Comparison of ENCODE assay signal across 20 mouse cellular contexts in the genomic region with DNA sequence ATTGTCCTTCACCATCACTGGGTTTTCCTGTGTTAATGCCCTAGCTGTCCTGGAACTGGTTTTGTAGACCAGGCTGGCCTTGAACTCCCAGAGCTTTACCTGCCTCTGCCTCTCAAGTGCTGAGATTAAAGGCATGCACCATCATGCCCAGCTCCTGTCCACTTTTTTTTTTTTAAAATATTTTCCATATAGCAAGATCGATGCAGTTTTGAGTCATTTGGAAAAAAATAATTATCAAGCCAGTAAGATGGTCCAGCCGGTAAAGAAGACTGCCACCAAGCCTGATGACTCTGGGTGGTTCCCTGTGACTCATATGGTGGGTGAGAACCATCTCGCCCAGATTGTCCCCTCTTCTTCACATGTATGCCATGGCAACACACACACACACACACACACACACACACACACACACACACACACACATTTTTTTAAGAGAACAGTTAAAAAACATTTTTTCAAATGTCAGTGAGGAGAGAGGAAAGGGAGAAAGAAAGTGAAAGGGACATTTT. TPM values are rescaled to one million over a fixed set of nuclear protein-coding genes. Genes with fewer than 3 reads are reported as not detected.
DNase-seq lines count a peak whose midpoint lies in the region; ATAC-seq and TF ChIP-seq lines count a peak whose summit lies in the region.
"Had no signal": no experiment of that assay in that cellular context is flagged by ENCODE, and none has a peak within 500 bp of the region (broad histone marks: within the 10 kb centered on the region; RNA-seq: fewer than 3 reads in every experiment).

No protein-coding gene starts in this region.

- DNase-seq in heart, embryonic 10.5 days (ENCODE audit: low spot score) = peak; percentile 27
- DNase-seq in heart, postnatal 4 days = no peak
- peak; percentile 19 for DNase-seq in 416B (ENCODE audit: low read depth)
- DNase-seq in left cerebral cortex, postnatal 14 days (ENCODE audit: low spot score in 2 of 2) = no peak
- DNase-seq in frontal cortex, postnatal 36 days (ENCODE audit: low spot score in 2 of 2) = no peak
- no peak for DNase-seq in left cerebral cortex, adult 2 months (ENCODE audit: extremely low spot score in 1 of 2, low spot score in 2 of 2)
- DNase-seq: adrenal gland, adult 2 months; adrenal gland, postnatal 25 days; cerebellum, adult 2 months; cerebellum, postnatal 10 days; gastrocnemius, postnatal 14 days; heart, adult 2 months had no signal

- H3K4me1 ChIP-seq in heart, embryonic 10.5 days = 0 out of 2 replicates have a peak, but pooled peaks cover under 1% of the 10 kb centered on the region
- H3K4me1 ChIP-seq: embryonic facial prominence, embryonic 10.5 days; forebrain, embryonic 13.5 days; hindbrain, embryonic 15.5 days had no signal

- intact Hi-C loops in left cerebral cortex, postnatal 14 days (cut with DNase I) = no loop called here
- intact Hi-C loops in left cerebral cortex, adult 2 months (cut with DNase I) = no loop called here

- H3K36me3 ChIP-seq in heart, embryonic 10.5 days = no peaks in the 10 kb centered on the region
- H3K36me3 ChIP-seq: embryonic facial prominence, embryonic 10.5 days; heart, embryonic 12.5 days; hindbrain, embryonic 15.5 days had no signal

- no peak overlapping the region for H3K27ac ChIP-seq in heart, embryonic 10.5 days
- H3K27ac ChIP-seq in left cerebral cortex, adult 2 months = no peak overlapping the region
- H3K27ac ChIP-seq: embryonic facial prominence, embryonic 10.5 days; forebrain, embryonic 13.5 days; heart, adult 2 months; hindbrain, embryonic 15.5 days had no signal

- H3K4me3 ChIP-seq in heart, embryonic 10.5 days = no peak overlapping the region
- H3K4me3 ChIP-seq in left cerebral cortex, adult 2 months = no peak overlapping the region
- H3K4me3 ChIP-seq: embryonic facial prominence, embryonic 10.5 days; forebrain, embryonic 13.5 days; heart, adult 2 months; heart, embryonic 12.5 days; hindbrain, embryonic 15.5 days had no signal

- peak; percentile 60 for ATAC-seq in CD4-positive, CD25-positive, alpha-beta regulatory T cell, adult 4 months
- ATAC-seq in inflammation-experienced regulatory T-cells, adult 6 months = peak; percentile 51
- ATAC-seq: forebrain, embryonic 13.5 days; intestine, postnatal 0 days; Patski had no signal

- TF ChIP-seq CTCF in left cerebral cortex, adult 2 months (IDR thresholded peaks at IDR 0.05) = no peak

- WGBS in heart, embryonic 10.5 days = 80% methylated on average over 3 of the region's 3 CpGs

- no peaks in the 10 kb centered on the region for H3K27me3 ChIP-seq in heart, embryonic 10.5 days (ENCODE audit: insufficient read depth, poor library complexity, severe bottlenecking)
- H3K27me3 ChIP-seq: forebrain, embryonic 13.5 days; heart, embryonic 12.5 days; hindbrain, embryonic 15.5 days; Patski had no signal

- no peaks in the 10 kb centered on the region for H3K9me3 ChIP-seq in heart, embryonic 10.5 days
- H3K9me3 ChIP-seq: embryonic facial prominence, embryonic 10.5 days; forebrain, embryonic 13.5 days; heart, embryonic 12.5 days; hindbrain, embryonic 15.5 days had no signal

RNA-seq across cellular contexts. Expression of gene Ociad1, which starts 7.1 kb away (rescaled TPM):
- 169 and 198 TPM in 2 replicates for polyA plus RNA-seq in heart, embryonic 10.5 days (2016; fragmentation: Nextera tagmentation; extraction: Ambion mirVana)
- total RNA-seq in heart, postnatal 4 days (2021) = 100 to 1,000 TPM; 261 to 264 TPM
- 100 to 1,000 TPM; 171 to 260 TPM for polyA plus RNA-seq in CD4-positive, CD25-positive, alpha-beta regulatory T cell, adult 4 months (2017; shearing (Covaris generic))
- polyA plus RNA-seq in inflammation-experienced regulatory T-cells, adult 6 months (2017; shearing (Covaris generic)) = 100 to 1,000 TPM; 141 to 209 (median 183) TPM
- 100 to 1,000 TPM; 389 to 400 TPM for total RNA-seq in left cerebral cortex, postnatal 14 days (2021)
- total RNA-seq in left cerebral cortex, adult 2 months (2021) = 100 to 1,000 TPM; 450 to 470 TPM

RNA-seq across cellular contexts. Expression of gene Fryl, which starts 29.1 kb away (rescaled TPM):
- 27.7 and 32.6 TPM in 2 replicates for polyA plus RNA-seq in heart, embryonic 10.5 days (2016; fragmentation: Nextera tagmentation; extraction: Ambion mirVana)
- 10 to 100 TPM; 57.0 to 57.9 TPM for total RNA-seq in heart, postnatal 4 days (2021)
- polyA plus RNA-seq in CD4-positive, CD25-positive, alpha-beta regulatory T cell, adult 4 months (2017; shearing (Covaris generic)) = 100 to 1,000 TPM; 101 TPM
- polyA plus RNA-seq in inflammation-experienced regulatory T-cells, adult 6 months (2017; shearing (Covaris generic)) = 100 to 1,000 TPM in 2 of 3 experiments, 10 to 100 TPM in 1; 87.2 to 121 (median 114) TPM
- total RNA-seq in left cerebral cortex, postnatal 14 days (2021) = 10 to 100 TPM; 48.3 to 49.7 TPM
- 10 to 100 TPM; 62.7 to 81.6 TPM for total RNA-seq in left cerebral cortex, adult 2 months (2021)

RNA-seq across cellular contexts. Expression of gene Ociad2, which starts 55.3 kb away (rescaled TPM):
- polyA plus RNA-seq in heart, embryonic 10.5 days (2016; fragmentation: Nextera tagmentation; extraction: Ambion mirVana) = 21.0 and 23.1 TPM in 2 replicates
- 10 to 100 TPM in 1 of 2 experiments, 1 to 10 TPM in 1; 9.6 to 12.1 TPM for total RNA-seq in heart, postnatal 4 days (2021)
- under 1 TPM; 0.80 to 0.96 TPM for polyA plus RNA-seq in CD4-positive, CD25-positive, alpha-beta regulatory T cell, adult 4 months (2017; shearing (Covaris generic))
- 1 to 10 TPM in 2 of 3 experiments, under 1 TPM in 1; 0.32 to 2.7 (median 1.2) TPM for polyA plus RNA-seq in inflammation-experienced regulatory T-cells, adult 6 months (2017; shearing (Covaris generic))
- 100 to 1,000 TPM in 1 of 2 experiments, 10 to 100 TPM in 1; 88.3 to 110 TPM for total RNA-seq in left cerebral cortex, postnatal 14 days (2021)
- 100 to 1,000 TPM; 114 to 137 TPM for total RNA-seq in left cerebral cortex, adult 2 months (2021)

Comparison
In these comparisons a context has a peak if more than half of its experiments do, and no peak if none do; other contexts are left out.
1. DNase-seq: peak in heart, embryonic 10.5 days (single experiment) and 416B (single experiment); none in heart, postnatal 4 days (single experiment), left cerebral cortex, postnatal 14 days (0 of 2), frontal cortex, postnatal 36 days (0 of 2) and left cerebral cortex, adult 2 months (0 of 2).
2. RNA of gene Ociad2, which starts 55.3 kb away (total RNA-seq): 114 to 137 TPM in left cerebral cortex, adult 2 months and 88.3 to 110 TPM in left cerebral cortex, postnatal 14 days; 9.6 to 12.1 TPM in heart, postnatal 4 days; every median in the first group is over 4 times any median in the second.